Mouse (Mus musculus) olfactory bulb, adult 2 months (tissue): Measurements from ENCODE around the gene Casq2. TPM values are rescaled to one million over a fixed set of nuclear protein-coding genes. Genes with fewer than 3 reads are reported as not detected.

Experiments used
- H3K27ac ChIP-seq: fragments of 200-500 bp; 2 replicates; pipeline ENCODE4 v1.5.1; 2012; ENCODE audit warnings: low read depth, low read length; ENCODE audit not compliant: insufficient read depth
- H3K4me1 ChIP-seq: fragments of 200-500 bp; 2 replicates; pipeline ENCODE4 v1.6.1; 2012; ENCODE audit warnings: low read length; ENCODE audit not compliant: control insufficient read depth, insufficient read depth
- H3K4me3 ChIP-seq: fragments of 200-500 bp; 2 replicates; pipeline ENCODE4 v1.5.1; 2012; ENCODE audit warnings: mild to moderate bottlenecking, low read depth, low read length, moderate library complexity; ENCODE audit not compliant: insufficient read depth
- CTCF ChIP-seq: fragments of 200-500 bp; IDR thresholded peaks from 2 replicates; pipeline ENCODE4 v1.5.1; 2012; ENCODE audit warnings: low read depth, mild to moderate bottlenecking, low read length, moderate library complexity; ENCODE audit not compliant: insufficient read depth
- POLR2A ChIP-seq: fragments of 200-500 bp; IDR thresholded peaks from 2 replicates; pipeline ENCODE4 v1.6.1; 2012; ENCODE audit warnings: mild to moderate bottlenecking, low read depth, low read length, moderate library complexity; ENCODE audit not compliant: insufficient read depth
- WGBS: fragments of 180-500 bp; shearing (Covaris S2); methylation state at CpG from one replicate; pipeline ENCODE4 v1.1.7; 2018; 5-methylcytosine and 5-hydroxymethylcytosine counted together
- polyA plus RNA-seq: library from polyadenylated mRNA; stranded (reverse); fragments of >200 nt; gene quantifications from 2 replicates; pipeline ENCODE4 v1.2.4, GENCODE M21; 2012; ENCODE audit warnings: low replicate concordance; ENCODE audit not compliant: missing spikeins, insufficient read depth, insufficient read length

Casq2 gene
- polyA plus RNA-seq, 1 experiment: not detected

- Histone ChIP-seq H3K27ac (no peak overlapping the region), H3K4me1 (peaks cover 18% of the 10 kb centered on the region; the same call in 1 of the 2 replicates), H3K4me3 (no peak overlapping the region)
- TF ChIP-seq CTCF (no peak), POLR2A (no peak)
- WGBS: 54% methylated on average over 4 of the region's 4 CpGs
These were observed 103.8 kb downstream of the Casq2 start for GRCm38 (mm10) chr3:102190015-102190414.

- Histone ChIP-seq H3K27ac (no peak overlapping the region), H3K4me3 (no peak overlapping the region), H3K4me1 (peaks cover 18% of the 10 kb centered on the region; the same call in 1 of the 2 replicates)
- no peak for TF ChIP-seq CTCF
- TF ChIP-seq POLR2A: no peak
These were observed 104.4 kb downstream of the Casq2 start for GRCm38 (mm10) chr3:102190642-102191041.

- H3K4me3 ChIP-seq: no peak overlapping the region
- 76% methylated on average over 3 of the region's 3 CpGs for WGBS
- H3K27ac ChIP-seq: no peak overlapping the region
- H3K4me1 ChIP-seq: peaks cover 18% of the 10 kb centered on the region; the same call in 1 of the 2 replicates
- no peak for TF ChIP-seq CTCF
- TF ChIP-seq POLR2A: no peak
These were observed 105.4 kb downstream of the Casq2 start for GRCm38 (mm10) chr3:102191575-102191974.

GRCm38 (mm10) chr3:102192621-102193020, 106.4 kb downstream of the Casq2 start:
- TF ChIP-seq POLR2A: no peak
- TF ChIP-seq CTCF: no peak
- no peak overlapping the region for H3K27ac ChIP-seq
- H3K4me1 ChIP-seq: peaks cover 18% of the 10 kb centered on the region; the same call in 1 of the 2 replicates
- WGBS: 66% methylated on average over 2 of the region's 2 CpGs
- H3K4me3 ChIP-seq: no peak overlapping the region

GRCm38 (mm10) chr3:102193488-102194290, 107.5 kb downstream of the Casq2 start:
- WGBS: 24% methylated on average over 19 of the region's 20 CpGs
- no peak for TF ChIP-seq POLR2A
- no peak for TF ChIP-seq CTCF
- peaks cover 21% of the 10 kb centered on the region; the same call in 1 of the 2 replicates for H3K4me1 ChIP-seq
- H3K4me3 ChIP-seq: no peak overlapping the region
- H3K27ac ChIP-seq: no peak overlapping the region

GRCm38 (mm10) chr3:102194291-102195051, 108.3 kb downstream of the Casq2 start:
- peaks cover 21% of the 10 kb centered on the region; the same call in 1 of the 2 replicates for H3K4me1 ChIP-seq
- no peak overlapping the region for H3K27ac ChIP-seq
- TF ChIP-seq POLR2A: no peak
- no peak for TF ChIP-seq CTCF
- no peak overlapping the region for H3K4me3 ChIP-seq
- WGBS: 24% methylated on average over 11 of the region's 11 CpGs

GRCm38 (mm10) chr3:102195762-102196161, 109.5 kb downstream of the Casq2 start:
- Histone ChIP-seq H3K4me1 (peaks cover 18% of the 10 kb centered on the region; the same call in 1 of the 2 replicates), H3K4me3 (no peak overlapping the region), H3K27ac (no peak overlapping the region)
- WGBS: 83% methylated on average over 2 of the region's 2 CpGs
- no peak for TF ChIP-seq CTCF

Other genes with a start within 250 kb of the Casq2 start
- not detected in 2 replicates for gene Mab21l3, start 237.5 kb upstream of the Casq2 start, polyA plus RNA-seq
- gene Slc22a15, start 162.0 kb upstream of the Casq2 start, polyA plus RNA-seq: not detected in 2 replicates
- gene Nhlh2, start 76.3 kb upstream of the Casq2 start, polyA plus RNA-seq: not detected in 2 replicates
- not detected in 2 replicates for gene Vangl1, start 118.3 kb downstream of the Casq2 start, polyA plus RNA-seq